Mouse (Mus musculus): ENCODE results near the gene Rpgrip1. TPM values are rescaled to one million over a fixed set of nuclear protein-coding genes. Genes with fewer than 3 reads are reported as not detected.

Gene Rpgrip1
- polyA plus RNA-seq, 1 experiment from 2014 or later, result 39.5 TPM

- peaks cover 20% of the 10 kb centered on the region for H3K36me3 ChIP-seq (ENCODE audit: control insufficient read depth, insufficient read depth, low read length)
- H3K27ac ChIP-seq (replicated peaks; ENCODE audit: low read depth, low read length), result no peak overlapping the region
- peaks cover 35% of the 10 kb centered on the region for H3K4me1 ChIP-seq (ENCODE audit: control insufficient read depth, insufficient read depth, low read length)
- H3K9ac ChIP-seq (replicated peaks; ENCODE audit: low read length), result no peak overlapping the region
- H3K27me3 ChIP-seq (ENCODE audit: control insufficient read depth, insufficient read depth, low read length), result no peaks in the 10 kb centered on the region
- H3K4me3 ChIP-seq (replicated peaks; ENCODE audit: low read depth, low read length), result 0 out of 2 replicates have a peak overlapping the region, but pooled peaks have one; percentile 14
- ATAC-seq (ENCODE audit: low FRiP score, low TSS enrichment) (no peak), DNase-seq (no peak)
- WGBS, result 85% methylated on average over 2 of the region's 2 CpGs
- no peaks in the 10 kb centered on the region for H3K9me3 ChIP-seq (ENCODE audit: control insufficient read depth, low read length)
- H3K4me2 ChIP-seq (ENCODE audit: low read length), result peak overlapping the region; percentile 25
Observed at GRCm38 (mm10) chr14:52099563-52099962, 10.9 kb upstream of the Rpgrip1 start.

- 80% methylated on average over 5 of the region's 5 CpGs for WGBS
- no peaks in the 10 kb centered on the region for H3K27me3 ChIP-seq (ENCODE audit: control insufficient read depth, insufficient read depth, low read length)
Observed at GRCm38 (mm10) chr14:52100170-52100960, 10.1 kb upstream of the Rpgrip1 start.

GRCm38 (mm10) chr14:52101285-52102157 lies 9.0 kb upstream of the Rpgrip1 start:
- Histone ChIP-seq H3K4me1 (ENCODE audit: control insufficient read depth, insufficient read depth, low read length) (peaks cover 35% of the 10 kb centered on the region), H3K36me3 (ENCODE audit: control insufficient read depth, insufficient read depth, low read length) (peaks cover 8% of the 10 kb centered on the region), H3K9me3 (ENCODE audit: control insufficient read depth, low read length) (no peaks in the 10 kb centered on the region), H3K4me3 (replicated peaks; ENCODE audit: low read depth, low read length) (peak overlapping the region; percentile 99), H3K9ac (replicated peaks; ENCODE audit: low read length) (no peak overlapping the region), H3K4me2 (ENCODE audit: low read length) (peak overlapping the region; percentile 77), H3K27ac (replicated peaks; ENCODE audit: low read depth, low read length) (no peak overlapping the region), H3K27me3 (ENCODE audit: control insufficient read depth, insufficient read depth, low read length) (no peaks in the 10 kb centered on the region)
- WGBS, result 93% methylated on average over 1 of the region's 1 CpGs
- no peak for DNase-seq
- ATAC-seq (ENCODE audit: low FRiP score, low TSS enrichment), result no peak

More at GRCm38 (mm10) chr14:52100170-52100960, 10.1 kb upstream of the Rpgrip1 start:
- no peak for ATAC-seq (ENCODE audit: low FRiP score, low TSS enrichment)
- Histone ChIP-seq H3K36me3 (ENCODE audit: control insufficient read depth, insufficient read depth, low read length) (peaks cover 14% of the 10 kb centered on the region), H3K27ac (replicated peaks; ENCODE audit: low read depth, low read length) (no peak overlapping the region), H3K4me3 (replicated peaks; ENCODE audit: low read depth, low read length) (no peak overlapping the region), H3K9me3 (ENCODE audit: control insufficient read depth, low read length) (no peaks in the 10 kb centered on the region), H3K9ac (replicated peaks; ENCODE audit: low read length) (no peak overlapping the region), H3K4me1 (ENCODE audit: control insufficient read depth, insufficient read depth, low read length) (peaks cover 35% of the 10 kb centered on the region), H3K4me2 (ENCODE audit: low read length) (peak overlapping the region; percentile 77)
- DNase-seq, result no peak

GRCm38 (mm10) chr14:52103474-52103855 lies 7.0 kb upstream of the Rpgrip1 start:
- DNase-seq (peak; percentile 67), ATAC-seq (ENCODE audit: low FRiP score, low TSS enrichment) (peak; percentile 41)
- Histone ChIP-seq H3K36me3 (ENCODE audit: control insufficient read depth, insufficient read depth, low read length) (no peaks in the 10 kb centered on the region; the same call in 1 of the 2 replicates), H3K4me2 (ENCODE audit: low read length) (peak overlapping the region; percentile 77), H3K4me3 (replicated peaks; ENCODE audit: low read depth, low read length) (peak overlapping the region; percentile 99), H3K4me1 (ENCODE audit: control insufficient read depth, insufficient read depth, low read length) (peaks cover 34% of the 10 kb centered on the region), H3K9ac (replicated peaks; ENCODE audit: low read length) (peak overlapping the region; percentile 97), H3K27me3 (ENCODE audit: control insufficient read depth, insufficient read depth, low read length) (no peaks in the 10 kb centered on the region), H3K9me3 (ENCODE audit: control insufficient read depth, low read length) (no peaks in the 10 kb centered on the region), H3K27ac (replicated peaks; ENCODE audit: low read depth, low read length) (peak overlapping the region; percentile 97)
- 0% methylated on average over 30 of the region's 30 CpGs for WGBS

GRCm38 (mm10) chr14:52103856-52104676 lies 6.4 kb upstream of the Rpgrip1 start, which contains the start of gene Hnrnpc:
Hnrnpc (minus strand) TSS chr14:52104028.
- WGBS, result under 1% methylated on average over 50 of the region's 50 CpGs
- Histone ChIP-seq H3K36me3 (ENCODE audit: control insufficient read depth, insufficient read depth, low read length) (no peaks in the 10 kb centered on the region; the same call in 1 of the 2 replicates), H3K4me1 (ENCODE audit: control insufficient read depth, insufficient read depth, low read length) (peaks cover 29% of the 10 kb centered on the region), H3K27ac (replicated peaks; ENCODE audit: low read depth, low read length) (peak within 1 kb of the TSS; percentile 97), H3K9me3 (ENCODE audit: control insufficient read depth, low read length) (no peaks in the 10 kb centered on the region), H3K27me3 (ENCODE audit: control insufficient read depth, insufficient read depth, low read length) (no peaks in the 10 kb centered on the region), H3K4me3 (replicated peaks; ENCODE audit: low read depth, low read length) (peak within 1 kb of the TSS; percentile 99), H3K4me2 (ENCODE audit: low read length) (peak within 1 kb of the TSS; percentile 77), H3K9ac (replicated peaks; ENCODE audit: low read length) (peak within 1 kb of the TSS; percentile 97)
- peak; percentile 100 for DNase-seq
- ATAC-seq (ENCODE audit: low FRiP score, low TSS enrichment), result peak; percentile 99

GRCm38 (mm10) chr14:52104677-52105285 lies 5.7 kb upstream of the Rpgrip1 start:
- DNase-seq (no peak), ATAC-seq (ENCODE audit: low FRiP score, low TSS enrichment) (no peak)
- H3K4me2 ChIP-seq (ENCODE audit: low read length), result peak overlapping the region; percentile 68
- peak overlapping the region; percentile 54; the same call in 1 of the 2 replicates for H3K9ac ChIP-seq (replicated peaks; ENCODE audit: low read length)
- H3K9me3 ChIP-seq (ENCODE audit: control insufficient read depth, low read length), result no peaks in the 10 kb centered on the region
- H3K36me3 ChIP-seq (ENCODE audit: control insufficient read depth, insufficient read depth, low read length), result no peaks in the 10 kb centered on the region; the same call in 1 of the 2 replicates
- peaks cover 26% of the 10 kb centered on the region for H3K4me1 ChIP-seq (ENCODE audit: control insufficient read depth, insufficient read depth, low read length)
- 39% methylated on average over 7 of the region's 7 CpGs for WGBS
- peak overlapping the region; percentile 99 for H3K4me3 ChIP-seq (replicated peaks; ENCODE audit: low read depth, low read length)
- no peaks in the 10 kb centered on the region for H3K27me3 ChIP-seq (ENCODE audit: control insufficient read depth, insufficient read depth, low read length)
- peak overlapping the region; percentile 95 for H3K27ac ChIP-seq (replicated peaks; ENCODE audit: low read depth, low read length)

GRCm38 (mm10) chr14:52105308-52105707 lies 5.2 kb upstream of the Rpgrip1 start:
- H3K27ac ChIP-seq (replicated peaks; ENCODE audit: low read depth, low read length), result no peak overlapping the region
- no peak for ATAC-seq (ENCODE audit: low FRiP score, low TSS enrichment)
- no peak for DNase-seq
- H3K36me3 ChIP-seq (ENCODE audit: control insufficient read depth, insufficient read depth, low read length), result no peaks in the 10 kb centered on the region
- H3K4me1 ChIP-seq (ENCODE audit: control insufficient read depth, insufficient read depth, low read length), result peaks cover 21% of the 10 kb centered on the region
- no peaks in the 10 kb centered on the region for H3K27me3 ChIP-seq (ENCODE audit: control insufficient read depth, insufficient read depth, low read length)
- no peak overlapping the region for H3K9ac ChIP-seq (replicated peaks; ENCODE audit: low read length)
- no peaks in the 10 kb centered on the region for H3K9me3 ChIP-seq (ENCODE audit: control insufficient read depth, low read length)
- WGBS, result 89% methylated on average over 2 of the region's 2 CpGs
- no peak overlapping the region for H3K4me3 ChIP-seq (replicated peaks; ENCODE audit: low read depth, low read length)
- H3K4me2 ChIP-seq (ENCODE audit: low read length), result no peak overlapping the region

- no peak overlapping the region for H3K9ac ChIP-seq (replicated peaks; ENCODE audit: low read length)
- WGBS, result 33% methylated on average over 10 of the region's 10 CpGs
- no peak overlapping the region for H3K4me2 ChIP-seq (ENCODE audit: low read length)
Observed at GRCm38 (mm10) chr14:52106741-52107140, 3.8 kb upstream of the Rpgrip1 start.

More at GRCm38 (mm10) chr14:52106741-52107140, 3.8 kb upstream of the Rpgrip1 start:
- Histone ChIP-seq H3K4me1 (ENCODE audit: control insufficient read depth, insufficient read depth, low read length) (peaks cover 8% of the 10 kb centered on the region), H3K36me3 (ENCODE audit: control insufficient read depth, insufficient read depth, low read length) (no peaks in the 10 kb centered on the region), H3K4me3 (replicated peaks; ENCODE audit: low read depth, low read length) (no peak overlapping the region), H3K9me3 (ENCODE audit: control insufficient read depth, low read length) (no peaks in the 10 kb centered on the region), H3K27me3 (ENCODE audit: control insufficient read depth, insufficient read depth, low read length) (no peaks in the 10 kb centered on the region), H3K27ac (replicated peaks; ENCODE audit: low read depth, low read length) (peak overlapping the region; percentile 27)
- ATAC-seq (ENCODE audit: low FRiP score, low TSS enrichment) (no peak), DNase-seq (peak; percentile 65)
